Mouse (Mus musculus): Measurements from ENCODE around the gene Smim12.

GRCm38 (mm10) chr4:127264183-127264554 is 20.6 kb downstream of the Smim12 start:
- TF ChIP-seq MXI1 (IDR thresholded peaks at IDR 0.05; ENCODE audit: low read depth, low read length) (no peak), TCF12 (IDR thresholded peaks at IDR 0.05; ENCODE audit: low read depth, low read length) (no peak), RCOR1 (IDR thresholded peaks at IDR 0.05; ENCODE audit: low read depth, low read length) (no peak), MAX (IDR thresholded peaks at IDR 0.05; ENCODE audit: low read length) (no peak), GATA1 (IDR thresholded peaks at IDR 0.05; ENCODE audit: low read depth, low read length) (no peak), EP300 (IDR thresholded peaks at IDR 0.05; ENCODE audit: low read depth in 1 of 2, low read length in 2 of 2) (no peak), POLR2A (IDR thresholded peaks at IDR 0.05; ENCODE audit: control insufficient read depth in 1 of 2, insufficient read depth in 1 of 2, low read depth in 1 of 2, low read length in 2 of 2, poor library complexity in 1 of 2) (no peak), JUND (IDR thresholded peaks at IDR 0.05; ENCODE audit: low read depth, low read length) (no peak), ZKSCAN1 (IDR thresholded peaks at IDR 0.05; ENCODE audit: low read depth, low read length) (no peak), ZMIZ1 (IDR thresholded peaks at IDR 0.05; ENCODE audit: low read depth, low read length) (no peak), USF1 (IDR thresholded peaks at IDR 0.05; ENCODE audit: low read depth, low read length) (no peak), CTCF (IDR thresholded peaks at IDR 0.05 in 2 of 3, conservative IDR thresholded peaks at IDR 0.05 in 1 of 3; ENCODE audit: control insufficient read depth in 1 of 3, insufficient read depth in 1 of 3, low read depth in 2 of 3, low read length in 3 of 3, poor library complexity in 1 of 3, severe bottlenecking in 1 of 3) (no peak), MYB (IDR thresholded peaks at IDR 0.05; ENCODE audit: low read depth, low read length) (no peak)
